Mouse (Mus musculus): ENCODE measurements at regions not wholly inside any gene's neighbourhood (a gene's known extent, or its start where the extent isn't known, plus 50 kb on each side); places are given as distances from the start of the nearest gene placed in this dataset.
A peak's percentile ranks its signal among the peaks of the same experiment; 100 is the strongest.
"Not testable (repeated sequence)": the region's sequence is repeated elsewhere in the genome, so short reads cannot be mapped to it uniquely, and the experiment has no call there.

DNA sequence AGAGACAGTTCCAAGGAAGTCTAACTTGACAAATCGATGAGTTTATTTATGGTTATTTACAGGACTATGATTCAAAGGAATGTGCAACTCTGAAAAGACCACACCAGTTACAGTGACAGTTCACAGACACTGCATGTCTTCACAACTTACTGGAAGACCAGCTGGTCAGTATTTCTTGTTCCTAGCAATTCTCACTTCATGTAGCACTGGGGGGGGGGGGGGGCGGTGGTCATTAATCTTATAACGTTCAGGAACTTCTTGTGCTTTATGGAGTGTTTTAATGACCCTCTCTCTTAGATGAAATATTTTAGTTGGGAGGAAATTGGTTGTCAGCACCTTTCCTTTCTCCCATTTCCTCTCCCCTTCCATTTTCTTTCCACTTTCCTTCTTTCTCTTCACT, 1752.1 kb upstream of the Cntnap5a start:
- DNase-seq (ENCODE audit: low read depth, low spot score), result no peak

DNA sequence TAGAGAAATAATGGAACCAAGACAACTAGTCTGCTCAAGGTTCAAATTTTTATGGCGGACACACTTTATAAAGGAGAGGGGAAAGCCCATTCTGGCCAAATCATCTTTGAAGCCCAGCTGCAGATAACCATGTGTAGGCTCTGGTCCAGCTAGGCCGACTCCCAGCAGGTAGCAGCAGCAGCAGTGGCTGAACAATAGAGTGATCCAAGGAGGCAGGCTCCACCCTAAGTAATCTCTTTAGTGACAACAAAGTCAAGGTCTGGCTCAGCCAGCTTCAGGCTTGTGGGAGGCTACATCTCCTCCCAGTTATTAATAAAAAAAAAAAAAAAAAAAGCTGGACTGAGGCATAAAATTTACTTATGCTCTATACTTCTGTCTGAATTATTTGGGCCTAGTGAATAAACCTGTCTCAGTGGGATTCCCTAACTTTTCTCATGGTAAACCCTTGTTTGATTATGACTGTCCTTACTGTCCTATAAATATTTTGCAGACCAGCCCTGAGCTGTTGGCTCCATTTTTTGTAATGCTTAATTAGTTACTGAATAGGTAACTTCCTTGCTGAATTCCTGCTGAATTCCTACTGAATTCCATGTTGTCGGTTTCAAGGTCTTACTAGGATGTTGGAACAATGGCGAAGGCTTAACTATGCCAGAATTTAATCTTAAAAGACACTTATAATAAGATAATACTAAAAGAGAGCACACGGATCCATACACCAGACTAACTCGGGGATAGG, 1726.4 kb upstream of the Cntnap5a start:
- DNase-seq (ENCODE audit: low read depth, low spot score), result no peak

DNA sequence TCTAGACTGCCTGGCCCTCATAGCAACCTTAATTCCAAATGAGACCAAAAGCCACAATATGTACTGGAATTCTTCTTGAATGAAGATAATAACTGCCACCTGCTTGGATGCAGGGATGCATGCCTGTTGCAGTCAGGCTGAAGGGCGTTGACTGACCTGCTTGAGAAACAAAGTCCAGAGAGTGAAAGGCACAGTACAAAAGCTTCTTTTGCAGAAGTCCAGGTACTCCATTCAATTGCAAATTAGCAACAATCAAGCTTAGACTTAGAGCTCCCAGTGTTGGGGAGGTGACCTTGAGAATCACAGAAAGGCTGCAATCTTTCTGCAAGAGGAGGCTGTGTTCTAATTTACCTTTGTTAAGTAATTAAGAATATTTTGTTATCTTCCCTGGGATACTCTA, 1725.3 kb upstream of the Cntnap5a start:
- DNase-seq (ENCODE audit: low read depth, low spot score), result not testable (repeated sequence)

DNA sequence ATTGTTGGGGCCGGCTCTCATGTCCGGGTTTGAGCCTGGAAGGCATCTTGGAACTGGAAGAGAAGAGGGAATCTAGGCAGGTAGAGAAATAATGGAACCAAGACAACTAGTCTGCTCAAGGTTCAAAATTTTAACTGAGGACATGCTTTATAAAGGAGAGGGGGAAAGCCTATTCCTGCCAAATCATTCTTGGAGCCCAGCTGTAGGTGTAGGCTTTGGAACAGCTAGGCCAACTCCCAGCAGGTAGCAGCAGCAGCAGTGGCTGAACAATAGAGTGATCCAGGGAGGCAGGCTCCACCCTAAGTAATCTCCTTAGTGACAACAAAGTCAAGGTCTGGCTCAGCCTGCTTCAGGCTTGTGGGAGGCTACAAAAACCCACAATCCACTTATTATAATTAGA, 1720.6 kb upstream of the Cntnap5a start:
- DNase-seq (ENCODE audit: low read depth, low spot score), result not testable (repeated sequence)

DNA sequence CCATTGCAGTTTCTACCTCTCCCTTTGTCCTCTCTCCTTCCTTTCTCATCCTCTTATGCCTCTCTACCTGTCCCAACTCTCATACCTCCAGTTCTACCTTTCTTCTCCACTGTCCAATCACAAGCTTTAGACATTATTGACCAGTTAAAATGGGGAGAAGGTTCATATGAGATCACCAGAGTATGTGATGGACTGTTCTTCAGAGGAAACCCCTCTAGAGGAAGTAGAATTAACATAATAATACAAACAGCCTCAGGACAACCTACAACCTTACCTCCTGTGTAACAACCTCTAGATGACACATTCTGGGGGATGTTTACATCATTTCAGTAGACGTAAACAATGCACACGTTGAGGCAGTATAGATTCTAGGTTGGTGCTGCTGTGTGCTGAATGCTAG, 1720.1 kb upstream of the Cntnap5a start:
- no peak for DNase-seq (ENCODE audit: low read depth, low spot score)

DNA sequence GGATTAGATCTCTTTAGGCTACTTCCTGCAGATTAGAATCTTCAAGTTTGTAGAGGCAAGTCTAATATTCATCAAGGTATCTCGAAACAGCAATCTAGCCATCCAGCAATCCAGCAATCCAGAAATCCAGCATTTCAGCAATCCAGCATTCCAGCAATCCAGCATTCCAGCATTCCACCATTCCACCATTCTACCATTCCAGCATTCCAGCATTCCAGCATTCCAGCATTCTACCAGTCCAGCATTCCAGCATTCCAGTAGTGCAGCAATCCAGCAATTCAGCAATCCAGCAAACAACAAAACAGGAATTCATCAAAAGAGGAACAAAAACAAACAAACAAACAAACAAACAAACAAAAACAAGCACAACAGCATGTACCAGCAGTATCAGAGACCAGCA, 1713.9 kb upstream of the Cntnap5a start:
- peak; percentile 37 for DNase-seq (ENCODE audit: low read depth, low spot score)

DNA sequence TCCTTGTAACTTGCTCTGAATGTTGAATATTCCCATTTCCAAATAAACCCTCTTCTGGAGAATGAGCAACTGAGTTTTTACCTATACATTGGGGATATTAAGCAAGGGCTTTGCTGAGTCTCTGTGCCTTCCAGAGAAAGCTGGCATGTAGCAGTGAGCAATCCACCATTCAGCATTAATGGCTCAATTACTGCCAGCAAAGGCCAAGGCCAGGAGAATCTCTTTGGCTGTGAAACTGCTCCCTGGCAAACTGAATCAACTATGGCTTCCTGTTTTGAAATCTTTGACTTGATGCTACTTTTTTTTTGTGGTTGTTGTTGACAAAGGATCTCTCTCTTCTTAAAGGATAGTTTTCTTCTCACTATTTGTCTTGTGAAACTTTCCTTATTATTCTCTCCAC, 1704.4 kb upstream of the Cntnap5a start:
- DNase-seq (ENCODE audit: low read depth, low spot score), result no peak

DNA sequence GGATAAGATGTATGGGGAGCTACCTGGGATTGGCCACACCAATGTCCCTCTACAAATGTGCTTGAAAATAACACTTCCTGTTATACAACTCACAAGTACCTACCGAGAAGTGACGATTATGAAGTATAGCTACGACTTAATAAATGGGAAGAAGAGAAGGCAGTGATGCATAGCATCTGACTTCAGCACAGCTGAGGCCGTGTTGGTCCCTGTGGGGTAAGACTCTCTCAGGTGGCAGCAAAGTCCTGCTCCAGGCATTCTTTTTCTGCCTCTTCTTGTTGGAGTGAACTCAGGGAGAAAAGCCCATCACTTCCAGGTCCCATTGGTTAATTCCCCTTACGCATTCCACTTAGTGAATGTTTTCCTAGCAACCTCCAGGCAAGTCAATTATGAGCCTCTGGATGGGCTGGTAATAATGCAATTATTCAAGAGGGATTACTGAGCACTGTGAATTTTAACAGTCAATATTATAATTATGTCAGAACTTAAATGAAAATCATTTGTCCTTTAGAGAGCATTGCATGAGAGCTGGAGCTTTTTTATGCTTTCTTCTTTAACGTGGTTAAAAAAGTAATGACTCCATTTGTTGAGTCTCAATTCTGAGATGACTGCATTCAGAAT, 1694.8 kb upstream of the Cntnap5a start:
- no peak for DNase-seq (ENCODE audit: low read depth, low spot score)

DNA sequence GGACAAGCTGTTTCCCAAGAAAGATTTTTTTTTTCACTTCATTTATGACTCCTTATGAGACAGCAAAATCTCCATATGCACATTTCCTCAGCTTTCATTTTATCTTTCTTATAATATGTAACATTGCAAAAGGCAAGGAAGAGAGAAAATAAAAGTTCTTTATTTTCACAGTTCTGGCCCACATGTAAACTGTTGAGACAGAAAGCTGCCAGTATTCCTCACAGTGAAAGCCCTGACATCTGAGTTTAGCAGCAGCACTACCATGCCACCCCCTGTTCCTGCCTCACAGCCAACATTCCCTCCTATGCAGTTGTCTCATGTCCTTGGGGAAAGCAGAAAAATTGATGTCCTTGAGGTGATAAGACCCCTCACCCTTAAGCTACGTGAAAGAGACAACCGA, 1692.1 kb upstream of the Cntnap5a start:
- DNase-seq (ENCODE audit: low read depth, low spot score), result no peak

DNA sequence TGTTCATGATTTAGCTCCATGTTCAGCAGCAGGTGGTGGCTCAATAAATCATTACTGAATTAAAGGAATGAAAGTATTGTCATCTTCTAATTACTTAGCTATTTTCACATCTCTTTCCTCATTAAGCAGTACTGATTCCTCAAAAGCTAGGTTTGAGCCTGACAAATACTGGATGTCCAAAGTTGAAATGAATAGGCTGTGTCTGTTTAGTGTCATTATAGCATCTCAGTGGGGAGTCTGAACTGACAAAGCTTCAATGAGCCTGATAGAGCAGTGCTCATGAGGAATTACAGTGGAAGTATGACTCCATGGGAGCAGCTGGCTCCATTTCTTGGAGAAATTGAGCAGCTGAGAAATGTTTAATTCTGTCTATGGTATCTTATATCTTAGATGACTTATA, 1646.7 kb upstream of the Cntnap5a start:
- peak; percentile 7 for DNase-seq (ENCODE audit: low read depth, low spot score)

DNA sequence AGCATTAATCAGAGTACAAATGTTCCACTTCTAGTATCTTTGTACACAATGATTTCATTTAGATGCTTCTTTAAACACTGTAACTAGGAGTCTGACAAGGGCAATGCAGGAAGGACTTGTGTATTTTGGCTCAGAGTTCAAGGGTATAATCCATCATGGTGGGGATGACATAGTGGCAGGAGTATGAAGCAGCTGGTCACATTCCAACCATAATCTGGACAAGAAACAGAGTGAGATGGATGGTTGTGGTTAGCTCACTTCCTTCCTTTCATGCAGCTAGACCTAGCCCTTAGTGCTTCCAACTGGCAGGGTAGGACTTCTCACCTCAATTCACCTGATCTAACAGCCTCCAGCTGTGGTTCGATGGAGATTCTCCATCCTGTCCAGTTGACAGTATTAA, 1645.2 kb upstream of the Cntnap5a start:
- peak; percentile 70 for DNase-seq (ENCODE audit: low read depth, low spot score)

DNA sequence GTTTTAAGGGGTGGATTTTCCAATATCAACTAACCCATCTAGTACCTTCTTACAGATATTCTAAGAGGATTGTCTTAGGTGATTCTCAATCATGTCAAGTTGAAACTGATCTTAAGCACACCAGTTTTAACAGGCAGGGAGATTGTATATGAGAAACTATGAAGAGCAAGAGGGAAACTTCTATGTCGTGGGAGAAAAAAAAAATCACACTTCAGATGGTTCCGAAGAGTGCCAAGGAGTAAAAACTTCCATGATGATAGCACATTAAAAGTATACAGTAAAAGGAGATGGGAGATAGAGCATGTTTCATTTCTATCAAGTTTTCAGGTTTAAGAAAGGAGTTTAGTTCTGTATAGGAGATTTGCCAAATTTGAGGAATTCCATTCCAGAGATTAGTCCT, 1621.5 kb upstream of the Cntnap5a start:
- DNase-seq (ENCODE audit: low read depth, low spot score), result no peak

DNA sequence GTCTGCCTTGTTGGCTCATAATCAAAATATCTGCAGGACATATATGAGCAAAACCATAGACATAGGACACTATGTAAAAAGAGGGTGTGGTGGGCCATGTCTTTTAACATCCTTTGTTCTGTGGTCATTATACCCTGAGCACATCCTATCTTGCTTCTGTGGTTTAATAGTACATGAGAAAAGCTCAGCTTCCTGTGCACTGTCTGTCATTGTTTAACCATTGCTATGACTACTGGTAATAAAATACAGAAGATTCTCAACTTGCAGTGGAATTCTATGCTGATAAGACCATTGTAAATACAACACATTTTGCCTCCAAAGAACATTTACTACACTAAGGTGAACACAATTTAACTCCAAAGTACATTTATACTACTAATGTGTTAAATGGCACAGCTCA, 1610.0 kb upstream of the Cntnap5a start:
- no peak for DNase-seq (ENCODE audit: low read depth, low spot score)
